Mouse (Mus musculus) megakaryocyte, embryonic 14.5 days (primary cell): ENCODE results near the gene Krcc1.
"Not testable (repeated sequence)": the region's sequence is repeated elsewhere in the genome, so short reads cannot be mapped to it uniquely, and the experiment has no call there.

Experiments used
- FLI1 ChIP-seq: IDR thresholded peaks from 2 replicates; pipeline ENCODE4 v1.6.1; 2012; ENCODE audit warnings: low read length, inconsistent platforms, mixed read lengths
- GATA1 ChIP-seq: IDR thresholded peaks from 3 replicates; pipeline ENCODE4 v1.6.1; 2012; ENCODE audit warnings: mixed read lengths, low read length, inconsistent platforms, borderline replicate concordance

DNA sequence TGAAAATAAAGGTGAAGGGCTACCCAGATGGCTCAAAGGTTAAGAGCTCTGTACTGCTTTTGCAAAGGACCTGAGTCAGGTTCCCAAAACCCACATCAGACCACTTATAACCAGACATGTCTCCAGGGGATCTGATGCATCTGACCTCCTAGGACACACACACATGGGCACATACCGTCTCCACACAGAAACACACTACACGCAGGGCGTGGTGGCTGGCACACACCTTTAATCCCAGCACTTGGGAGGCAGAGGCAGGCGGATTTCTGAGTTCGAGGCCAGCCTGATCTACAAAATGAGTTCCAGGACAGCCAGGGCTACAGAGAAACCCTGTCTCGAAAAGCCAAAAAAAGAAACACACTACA lies 1.8 kb upstream of the Krcc1 start:
- not testable (repeated sequence) for TF ChIP-seq FLI1, GATA1
